28 mouse cellular contexts compared by ENCODE assay signal in genomic region chr6:128855477-128855876, GRCm38 (mm10). TPM values are rescaled to one million over a fixed set of nuclear protein-coding genes. Genes with fewer than 3 reads are reported as not detected.
DNase-seq lines count a peak whose midpoint lies in the region; ATAC-seq and TF ChIP-seq lines count a peak whose summit lies in the region.
"Had no signal": no experiment of that assay in that cellular context is flagged by ENCODE, and none has a peak within 500 bp of the region (broad histone marks: within the 10 kb centered on the region; RNA-seq: fewer than 3 reads in every experiment).

No protein-coding gene starts in this region.

- H3K36me3 ChIP-seq in liver, embryonic 12.5 days: no peaks in the 10 kb centered on the region
- no peaks in the 10 kb centered on the region for H3K36me3 ChIP-seq in liver, postnatal 0 days (replicated peaks; ENCODE audit: insufficient read depth, low read length)
- H3K36me3 ChIP-seq in midbrain, embryonic 11.5 days (ENCODE audit: control insufficient read depth, insufficient read depth, low read length): no peaks in the 10 kb centered on the region
- no peaks in the 10 kb centered on the region for H3K36me3 ChIP-seq in midbrain, postnatal 0 days (ENCODE audit: insufficient read depth, low read length)
- H3K36me3 ChIP-seq: embryonic facial prominence, embryonic 10.5 days; hindbrain, embryonic 10.5 days; midbrain, embryonic 15.5 days had no signal

- H3K9ac ChIP-seq in liver, embryonic 12.5 days: no peak overlapping the region
- H3K9ac ChIP-seq in liver, postnatal 0 days (replicated peaks): no peak overlapping the region
- no peak overlapping the region for H3K9ac ChIP-seq in midbrain, embryonic 11.5 days (ENCODE audit: low read length)
- no peak overlapping the region for H3K9ac ChIP-seq in midbrain, postnatal 0 days (replicated peaks; ENCODE audit: low read length, poor library complexity, severe bottlenecking)
- H3K9ac ChIP-seq: forebrain, postnatal 0 days; midbrain, embryonic 15.5 days had no signal

- intact Hi-C loops in heart, postnatal 36 days (cut with DNase I): loop anchor here (2.0 to 5.0 kb wide), 3 partner anchors 15 to 595 kb away; partner anchors contain the start of gene Clec1a

- no peaks in the 10 kb centered on the region for H3K27me3 ChIP-seq in liver, embryonic 12.5 days (replicated peaks)
- no peaks in the 10 kb centered on the region for H3K27me3 ChIP-seq in liver, postnatal 0 days (ENCODE audit: insufficient read depth, low read length)
- H3K27me3 ChIP-seq in midbrain, embryonic 11.5 days (ENCODE audit: control insufficient read depth, insufficient read depth, low read length): no peaks in the 10 kb centered on the region
- no peaks in the 10 kb centered on the region for H3K27me3 ChIP-seq in midbrain, postnatal 0 days (ENCODE audit: insufficient read depth, low read length)
- H3K27me3 ChIP-seq: midbrain, embryonic 15.5 days had no signal

- 0 out of 2 replicates have a peak, but pooled peaks have one; percentile 19 for ATAC-seq in liver, embryonic 12.5 days
- no peak for ATAC-seq in liver, postnatal 0 days
- no peak for ATAC-seq in midbrain, embryonic 11.5 days (ENCODE audit: low FRiP score)
- no peak for ATAC-seq in midbrain, postnatal 0 days (ENCODE audit: low FRiP score)
- ATAC-seq: midbrain, embryonic 15.5 days had no signal

- H3K4me2 ChIP-seq in liver, embryonic 12.5 days: no peak overlapping the region
- H3K4me2 ChIP-seq in liver, postnatal 0 days (ENCODE audit: low read depth, low read length): no peak overlapping the region
- H3K4me2 ChIP-seq in midbrain, embryonic 11.5 days: no peak overlapping the region
- no peak overlapping the region for H3K4me2 ChIP-seq in midbrain, postnatal 0 days (ENCODE audit: low read depth, low read length, poor library complexity, severe bottlenecking)
- H3K4me2 ChIP-seq: heart, embryonic 11.5 days; midbrain, embryonic 15.5 days had no signal

- TF ChIP-seq EP300 in liver, postnatal 0 days (IDR thresholded peaks at IDR 0.05; ENCODE audit: low read depth): no peak

- DNase-seq in heart, adult 11 months: peak; percentile 85
- DNase-seq in heart, postnatal 36 days: no peak
- no peak for DNase-seq in liver, postnatal 0 days
- peak; percentile 53 for DNase-seq in midbrain, embryonic 11.5 days (ENCODE audit: low spot score, missing footprints)
- no peak for DNase-seq in midbrain, postnatal 0 days (ENCODE audit: low spot score)
- no peak for DNase-seq in neural tube, embryonic 10.5 days (ENCODE audit: extremely low spot score, low spot score)
- DNase-seq: forebrain, postnatal 0 days had no signal

- no peaks in the 10 kb centered on the region for H3K9me3 ChIP-seq in liver, embryonic 12.5 days (replicated peaks)
- no peaks in the 10 kb centered on the region for H3K9me3 ChIP-seq in liver, postnatal 0 days (ENCODE audit: low read length)
- H3K9me3 ChIP-seq in midbrain, embryonic 11.5 days (ENCODE audit: control insufficient read depth, low read length): no peaks in the 10 kb centered on the region
- no peaks in the 10 kb centered on the region for H3K9me3 ChIP-seq in midbrain, postnatal 0 days (ENCODE audit: low read length)
- H3K9me3 ChIP-seq: embryonic facial prominence, embryonic 10.5 days; hindbrain, embryonic 10.5 days; midbrain, embryonic 15.5 days had no signal

- WGBS in liver, embryonic 12.5 days (ENCODE audit: insufficient replicate concordance): 17% methylated on average over 1 of the region's 1 CpGs
- WGBS in liver, postnatal 0 days (ENCODE audit: insufficient replicate concordance): 18% methylated on average over 1 of the region's 1 CpGs
- WGBS in midbrain, embryonic 11.5 days: 88% methylated on average over 1 of the region's 1 CpGs
- WGBS in midbrain, postnatal 0 days: 89% methylated on average over 1 of the region's 1 CpGs

- H3K4me3 ChIP-seq in liver, embryonic 12.5 days: no peak overlapping the region
- H3K4me3 ChIP-seq in liver, postnatal 0 days (ENCODE audit: low read depth, low read length): no peak overlapping the region
- no peak overlapping the region for H3K4me3 ChIP-seq in midbrain, embryonic 11.5 days (ENCODE audit: low read depth, low read length)
- H3K4me3 ChIP-seq in midbrain, postnatal 0 days (ENCODE audit: low read depth, low read length): no peak overlapping the region
- no peak overlapping the region for H3K4me3 ChIP-seq in brown adipose tissue, adult 24 weeks (ENCODE audit: insufficient read depth, low read depth, low read length)
- H3K4me3 ChIP-seq: embryonic facial prominence, embryonic 10.5 days; hindbrain, embryonic 10.5 days; midbrain, embryonic 15.5 days; myocyte had no signal

- H3K27ac ChIP-seq in liver, embryonic 12.5 days: no peak overlapping the region
- H3K27ac ChIP-seq in liver, postnatal 0 days (ENCODE audit: low read depth): no peak overlapping the region
- H3K27ac ChIP-seq in midbrain, embryonic 11.5 days (ENCODE audit: low read depth, low read length): no peak overlapping the region
- H3K27ac ChIP-seq in midbrain, postnatal 0 days (ENCODE audit: low read depth, low read length): no peak overlapping the region
- H3K27ac ChIP-seq in brown adipose tissue, adult 24 weeks (replicated peaks; ENCODE audit: low read depth, low read length): 0 out of 2 replicates have a peak overlapping the region, but pooled peaks have one; percentile 5
- H3K27ac ChIP-seq: embryonic facial prominence, embryonic 10.5 days; hindbrain, embryonic 10.5 days; kidney, postnatal 0 days; midbrain, embryonic 15.5 days had no signal

- TF ChIP-seq CTCF in liver, postnatal 0 days (IDR thresholded peaks at IDR 0.05; ENCODE audit: low read depth): no peak
- no peak for TF ChIP-seq CTCF in midbrain, postnatal 0 days (IDR thresholded peaks at IDR 0.05)

- H3K4me1 ChIP-seq in liver, embryonic 12.5 days: 0 out of 2 replicates have a peak, but pooled peaks cover 8% of the 10 kb centered on the region
- H3K4me1 ChIP-seq in liver, postnatal 0 days (ENCODE audit: insufficient read depth): peaks cover 17% of the 10 kb centered on the region
- H3K4me1 ChIP-seq in midbrain, embryonic 11.5 days (ENCODE audit: control insufficient read depth, insufficient read depth, low read length): no peaks in the 10 kb centered on the region
- H3K4me1 ChIP-seq in midbrain, postnatal 0 days (ENCODE audit: insufficient read depth, low read length): no peaks in the 10 kb centered on the region
- peaks cover 6% of the 10 kb centered on the region for H3K4me1 ChIP-seq in brown adipose tissue, adult 24 weeks (ENCODE audit: control insufficient read depth, insufficient read depth, insufficient read length, low read length)
- H3K4me1 ChIP-seq: midbrain, embryonic 15.5 days had no signal

RNA-seq across cellular contexts. Expression of gene Klrb1b, which starts 29.3 kb away (rescaled TPM):
- not detected for total RNA-seq in heart, postnatal 36 days (2021)
- polyA plus RNA-seq in liver, embryonic 12.5 days (2016; fragmentation: Nextera tagmentation; extraction: Ambion mirVana): not detected in 2 replicates
- 0.32 and 0.39 TPM in 2 replicates for polyA plus RNA-seq in liver, postnatal 0 days (2015; fragmentation: Nextera tagmentation; extraction: Ambion mirVana)
- polyA plus RNA-seq in midbrain, embryonic 11.5 days (2014; fragmentation: Nextera tagmentation; extraction: Ambion mirVana): not detected in 2 replicates
- not detected in 2 replicates for total RNA-seq in midbrain, postnatal 0 days (2014; rRNA removed)
- not detected in 2 replicates for polyA plus RNA-seq in midbrain, postnatal 0 days (2015; fragmentation: Nextera tagmentation; extraction: Ambion mirVana)
- polyA plus RNA-seq in brown adipose tissue, adult 24 weeks (2012; ENCODE audit: insufficient read depth, insufficient read length, missing spikeins): 1.2 TPM in 1 of 2 replicates, not detected in the other
- total RNA-seq: adrenal gland, postnatal 25 days; ES-E14; forebrain, postnatal 0 days; gastrocnemius, postnatal 36 days; layer of hippocampus, postnatal 14 days; left cerebral cortex, postnatal 10 days had no signal
- polyA plus RNA-seq: CD4-positive, CD25-positive, alpha-beta regulatory T cell, adult 4 months; cortical plate, adult 2 months; embryonic facial prominence, embryonic 10.5 days; forebrain, postnatal 0 days; heart, embryonic 11.5 days; heart, postnatal 0 days; hindbrain, embryonic 10.5 days; hindbrain, embryonic 16.5 days; kidney, postnatal 0 days; limb, embryonic 11.5 days; liver, adult 2 months; midbrain, embryonic 15.5 days; myocyte; neural tube, embryonic 14.5 days had no signal

RNA-seq across cellular contexts. Expression of gene Gm44511, which starts 29.4 kb away (rescaled TPM):
- not detected for total RNA-seq in heart, postnatal 36 days (2021)
- not detected in 2 replicates for polyA plus RNA-seq in liver, embryonic 12.5 days (2016; fragmentation: Nextera tagmentation; extraction: Ambion mirVana)
- not detected in 2 replicates for polyA plus RNA-seq in liver, postnatal 0 days (2015; fragmentation: Nextera tagmentation; extraction: Ambion mirVana)
- not detected in 2 replicates for polyA plus RNA-seq in midbrain, embryonic 11.5 days (2014; fragmentation: Nextera tagmentation; extraction: Ambion mirVana)
- not detected in 2 replicates for total RNA-seq in midbrain, postnatal 0 days (2014; rRNA removed)
- polyA plus RNA-seq in midbrain, postnatal 0 days (2015; fragmentation: Nextera tagmentation; extraction: Ambion mirVana): not detected in 2 replicates
- polyA plus RNA-seq in brown adipose tissue, adult 24 weeks (2012; ENCODE audit: insufficient read depth, insufficient read length, missing spikeins): not detected in 2 replicates
- total RNA-seq: adrenal gland, postnatal 25 days; ES-E14; forebrain, postnatal 0 days; gastrocnemius, postnatal 36 days; layer of hippocampus, postnatal 14 days; left cerebral cortex, postnatal 10 days; megakaryocyte-erythroid progenitor cell, adult 5-6 weeks had no signal
- polyA plus RNA-seq: CD4-positive, CD25-positive, alpha-beta regulatory T cell, adult 4 months; cortical plate, adult 2 months; embryonic facial prominence, embryonic 10.5 days; forebrain, postnatal 0 days; heart, embryonic 11.5 days; heart, postnatal 0 days; hindbrain, embryonic 10.5 days; hindbrain, embryonic 16.5 days; kidney, postnatal 0 days; limb, embryonic 11.5 days; liver, adult 2 months; midbrain, embryonic 15.5 days; myocyte; neural tube, embryonic 14.5 days had no signal

RNA-seq across cellular contexts. Expression of gene Clec2i, which starts 31.9 kb away (rescaled TPM):
- not detected for total RNA-seq in heart, postnatal 36 days (2021)
- 0.06 TPM in 1 of 2 replicates, not detected in the other for polyA plus RNA-seq in liver, embryonic 12.5 days (2016; fragmentation: Nextera tagmentation; extraction: Ambion mirVana)
- polyA plus RNA-seq in liver, postnatal 0 days (2015; fragmentation: Nextera tagmentation; extraction: Ambion mirVana): 0.11 and 0.27 TPM in 2 replicates
- not detected in 2 replicates for polyA plus RNA-seq in midbrain, embryonic 11.5 days (2014; fragmentation: Nextera tagmentation; extraction: Ambion mirVana)
- total RNA-seq in midbrain, postnatal 0 days (2014; rRNA removed): 0.42 TPM in 1 of 2 replicates, not detected in the other
- polyA plus RNA-seq in midbrain, postnatal 0 days (2015; fragmentation: Nextera tagmentation; extraction: Ambion mirVana): not detected in 2 replicates
- polyA plus RNA-seq in brown adipose tissue, adult 24 weeks (2012; ENCODE audit: insufficient read depth, insufficient read length, missing spikeins): 0.83 TPM in 1 of 2 replicates, not detected in the other
- total RNA-seq: adrenal gland, postnatal 25 days; forebrain, postnatal 0 days; left cerebral cortex, postnatal 10 days had no signal
- polyA plus RNA-seq: cortical plate, adult 2 months; embryonic facial prominence, embryonic 10.5 days; heart, embryonic 11.5 days; heart, postnatal 0 days; hindbrain, embryonic 10.5 days; hindbrain, embryonic 16.5 days; limb, embryonic 11.5 days; midbrain, embryonic 15.5 days; myocyte; neural tube, embryonic 14.5 days had no signal

RNA-seq across cellular contexts. Expression of gene BC035044, which starts 35.4 kb away (rescaled TPM):
- total RNA-seq in heart, postnatal 36 days (2021): under 1 TPM in 1 of 2 experiments, not detected in 1; 0.38 TPM
- 6.3 and 6.4 TPM in 2 replicates for polyA plus RNA-seq in liver, embryonic 12.5 days (2016; fragmentation: Nextera tagmentation; extraction: Ambion mirVana)
- polyA plus RNA-seq in liver, postnatal 0 days (2015; fragmentation: Nextera tagmentation; extraction: Ambion mirVana): 10.5 and 11.9 TPM in 2 replicates
- polyA plus RNA-seq in midbrain, embryonic 11.5 days (2014; fragmentation: Nextera tagmentation; extraction: Ambion mirVana): 0.67 and 0.90 TPM in 2 replicates
- total RNA-seq in midbrain, postnatal 0 days (2014; rRNA removed): 0.19 and 0.38 TPM in 2 replicates
- 0.29 and 0.41 TPM in 2 replicates for polyA plus RNA-seq in midbrain, postnatal 0 days (2015; fragmentation: Nextera tagmentation; extraction: Ambion mirVana)
- polyA plus RNA-seq in brown adipose tissue, adult 24 weeks (2012; ENCODE audit: insufficient read depth, insufficient read length, missing spikeins): not detected in 2 replicates
- total RNA-seq: ES-E14; gastrocnemius, postnatal 36 days had no signal
- polyA plus RNA-seq: heart, postnatal 0 days; myocyte had no signal

Comparison
In these comparisons a context has a peak if more than half of its experiments do, and no peak if none do; other contexts are left out.
1. DNase-seq: peak in heart, adult 11 months (single experiment) and midbrain, embryonic 11.5 days (single experiment); none in heart, postnatal 36 days (0 of 2), liver, postnatal 0 days (single experiment), midbrain, postnatal 0 days (single experiment) and neural tube, embryonic 10.5 days (single experiment).